Mouse (Mus musculus) C2C12 (cell line): ENCODE data around the gene Phlpp1.

ENCODE experiments used
- CEBPB ChIP-seq: IDR thresholded peaks from one replicate; pipeline ENCODE4 v1.6.1; 2011; ENCODE audit warnings: low read depth, mild to moderate bottlenecking, control low read depth, moderate library complexity
- CTCF ChIP-seq: IDR thresholded peaks from one replicate; pipeline ENCODE4 v1.5.1; 2011; ENCODE audit not compliant: control insufficient read depth, insufficient read depth, insufficient read length
- MAX ChIP-seq: IDR thresholded peaks from one replicate; pipeline ENCODE4 v1.6.1; 2011; ENCODE audit warnings: mild to moderate bottlenecking, control low read depth

DNA sequence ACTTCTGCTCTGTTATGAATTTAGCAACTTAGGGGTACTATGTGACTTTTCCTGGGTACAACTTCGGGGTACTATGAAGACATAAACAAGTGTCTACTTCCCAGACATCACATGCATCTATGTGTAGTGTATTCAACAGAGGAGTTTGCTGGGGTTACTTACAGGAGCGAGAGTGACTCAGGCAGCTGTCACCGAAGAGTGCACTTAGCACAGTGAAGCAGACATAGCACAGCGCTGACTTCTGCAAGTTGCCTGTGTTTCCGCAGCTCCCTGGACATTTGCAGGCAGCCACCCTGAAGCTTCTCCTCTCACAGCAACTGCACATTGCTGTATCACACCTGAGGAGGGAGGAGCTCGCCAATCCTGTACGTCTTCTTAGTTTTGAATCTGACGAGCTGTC, 8.2 kb upstream of the Phlpp1 start:
- no peak for TF ChIP-seq CTCF
- TF ChIP-seq CEBPB, result no peak
- TF ChIP-seq MAX, result no peak
